Mouse (Mus musculus): ENCODE measurements around the gene Cyp27b1.
"Not testable (repeated sequence)": the region's sequence is repeated elsewhere in the genome, so short reads cannot be mapped to it uniquely, and the experiment has no call there.

The Cyp27b1 gene

GRCm38 (mm10) chr10:127069281-127070189 is 21.5 kb downstream of the Cyp27b1 start:
- DNase-seq (ENCODE audit: low read depth, low spot score): peak; percentile 84

- peak; percentile 98 for DNase-seq (ENCODE audit: low read depth, low spot score)
These were observed 22.4 kb downstream of the Cyp27b1 start, which contains the start of gene Tspan31 for GRCm38 (mm10) chr10:127070190-127071121. TSS of gene Tspan31 (minus strand) at chr10:127070264.

DNA sequence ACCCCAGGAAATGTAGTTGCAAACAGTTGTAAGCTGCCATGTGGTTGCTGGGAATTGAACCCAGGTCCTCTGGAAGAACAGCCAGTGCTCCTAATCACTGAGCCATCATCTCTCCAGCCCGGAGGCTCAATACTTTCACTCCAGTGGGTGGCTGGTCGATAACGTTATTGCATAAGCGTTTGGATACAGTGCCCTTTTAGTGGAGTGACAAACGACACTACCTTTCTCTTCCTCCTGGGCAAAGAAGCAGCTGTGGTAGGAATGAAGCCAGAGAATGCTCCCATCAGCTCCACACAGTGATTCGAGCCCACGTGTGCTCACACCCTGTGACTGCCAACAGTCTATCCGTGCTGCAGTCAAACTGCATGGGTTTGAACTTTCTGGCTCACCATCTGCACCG is 23.2 kb downstream of the Cyp27b1 start:
- DNase-seq (ENCODE audit: low read depth, low spot score): no peak

DNA sequence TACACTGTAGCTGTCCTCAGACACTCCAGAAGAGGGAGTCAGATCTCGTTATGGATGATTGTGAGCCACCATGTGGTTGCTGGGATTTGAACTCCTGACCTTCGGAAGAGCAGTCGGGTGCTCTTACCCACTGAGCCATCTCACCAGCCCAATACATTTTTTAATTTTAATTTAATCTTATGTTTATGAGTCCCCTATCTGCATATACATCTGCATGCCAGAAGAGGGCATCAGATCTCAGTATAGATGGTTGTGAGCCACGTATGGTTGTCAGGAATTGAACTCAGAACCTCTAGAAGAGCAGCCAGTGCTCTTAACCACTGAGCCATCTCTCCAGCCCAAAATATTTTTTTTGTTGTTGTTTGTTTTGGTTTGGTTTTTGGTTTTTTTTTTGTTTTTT is 24.2 kb downstream of the Cyp27b1 start:
- not testable (repeated sequence) for DNase-seq (ENCODE audit: low read depth, low spot score)

GRCm38 (mm10) chr10:127072969-127073368 is 24.9 kb downstream of the Cyp27b1 start:
- DNase-seq (ENCODE audit: low read depth, low spot score): not testable (repeated sequence)

- no peak for DNase-seq (ENCODE audit: low read depth, low spot score)
These were observed 25.9 kb downstream of the Cyp27b1 start for GRCm38 (mm10) chr10:127073981-127074380.

GRCm38 (mm10) chr10:127075080-127075479 is 27.0 kb downstream of the Cyp27b1 start, which contains the start of gene Agap2:
TSS of gene Agap2 (plus strand) at chr10:127075284.
- DNase-seq (ENCODE audit: low read depth, low spot score): no peak

DNA sequence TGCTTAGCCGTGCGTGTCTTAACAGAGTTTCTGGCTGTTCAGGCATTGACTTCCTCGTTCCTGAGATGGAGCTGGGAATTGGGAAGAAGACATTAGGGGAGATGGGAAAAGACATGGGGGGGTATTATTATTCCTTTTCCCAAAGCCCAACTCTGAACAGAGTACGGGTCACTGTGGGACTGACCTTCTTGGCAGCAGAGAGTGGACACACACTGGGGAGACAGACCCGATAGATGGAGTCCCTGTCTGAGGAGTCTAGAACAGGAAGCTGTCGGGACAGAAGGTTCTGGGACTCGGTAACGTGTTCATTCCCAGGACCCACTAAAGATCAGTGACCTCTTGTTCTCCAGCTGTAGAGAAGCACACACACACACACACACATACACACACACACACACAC is 27.6 kb downstream of the Cyp27b1 start:
- no peak for DNase-seq (ENCODE audit: low read depth, low spot score)

GRCm38 (mm10) chr10:127076082-127076481 is 28.0 kb downstream of the Cyp27b1 start:
- no peak for DNase-seq (ENCODE audit: low read depth, low spot score)

- no peak for DNase-seq (ENCODE audit: low read depth, low spot score)
These were observed 29.5 kb downstream of the Cyp27b1 start for GRCm38 (mm10) chr10:127077515-127077914.

- DNase-seq (ENCODE audit: low read depth, low spot score): no peak
These were observed 30.1 kb downstream of the Cyp27b1 start for GRCm38 (mm10) chr10:127078001-127078676.

GRCm38 (mm10) chr10:127078677-127079575 is 30.9 kb downstream of the Cyp27b1 start:
- no peak for DNase-seq (ENCODE audit: low read depth, low spot score)

DNA sequence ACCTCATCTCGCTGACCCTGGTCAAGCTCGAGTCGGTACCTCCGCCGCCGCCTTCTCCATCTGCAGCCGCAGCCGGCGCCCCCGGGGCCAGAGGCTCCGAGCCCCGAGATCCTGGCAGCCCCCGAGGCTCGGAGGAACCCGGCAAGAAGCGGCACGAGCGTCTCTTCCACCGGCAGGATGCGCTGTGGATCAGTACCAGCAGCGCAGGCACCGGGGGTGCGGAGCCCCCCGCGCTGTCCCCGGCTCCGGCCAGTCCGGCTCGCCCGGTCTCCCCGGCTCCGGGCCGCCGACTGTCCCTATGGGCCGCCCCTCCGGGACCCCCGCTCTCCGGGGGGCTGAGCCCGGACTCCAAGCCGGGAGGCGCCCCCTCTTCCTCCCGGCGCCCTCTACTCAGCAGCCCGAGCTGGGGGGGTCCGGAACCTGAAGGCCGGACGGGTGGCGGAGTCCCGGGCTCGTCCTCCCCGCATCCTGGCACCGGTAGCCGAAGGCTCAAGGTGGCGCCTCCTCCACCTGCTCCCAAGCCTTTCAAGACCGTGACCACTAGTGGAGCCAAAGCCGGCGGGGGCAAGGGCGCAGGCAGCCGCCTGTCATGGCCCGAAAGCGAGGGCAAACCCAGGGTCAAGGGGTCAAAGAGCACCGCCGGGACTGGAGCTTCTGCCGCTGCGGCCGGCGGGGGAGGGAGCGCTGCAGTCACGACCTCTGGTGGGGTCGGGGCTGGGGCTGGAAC is 31.8 kb downstream of the Cyp27b1 start:
- DNase-seq (ENCODE audit: low read depth, low spot score): no peak

DNA sequence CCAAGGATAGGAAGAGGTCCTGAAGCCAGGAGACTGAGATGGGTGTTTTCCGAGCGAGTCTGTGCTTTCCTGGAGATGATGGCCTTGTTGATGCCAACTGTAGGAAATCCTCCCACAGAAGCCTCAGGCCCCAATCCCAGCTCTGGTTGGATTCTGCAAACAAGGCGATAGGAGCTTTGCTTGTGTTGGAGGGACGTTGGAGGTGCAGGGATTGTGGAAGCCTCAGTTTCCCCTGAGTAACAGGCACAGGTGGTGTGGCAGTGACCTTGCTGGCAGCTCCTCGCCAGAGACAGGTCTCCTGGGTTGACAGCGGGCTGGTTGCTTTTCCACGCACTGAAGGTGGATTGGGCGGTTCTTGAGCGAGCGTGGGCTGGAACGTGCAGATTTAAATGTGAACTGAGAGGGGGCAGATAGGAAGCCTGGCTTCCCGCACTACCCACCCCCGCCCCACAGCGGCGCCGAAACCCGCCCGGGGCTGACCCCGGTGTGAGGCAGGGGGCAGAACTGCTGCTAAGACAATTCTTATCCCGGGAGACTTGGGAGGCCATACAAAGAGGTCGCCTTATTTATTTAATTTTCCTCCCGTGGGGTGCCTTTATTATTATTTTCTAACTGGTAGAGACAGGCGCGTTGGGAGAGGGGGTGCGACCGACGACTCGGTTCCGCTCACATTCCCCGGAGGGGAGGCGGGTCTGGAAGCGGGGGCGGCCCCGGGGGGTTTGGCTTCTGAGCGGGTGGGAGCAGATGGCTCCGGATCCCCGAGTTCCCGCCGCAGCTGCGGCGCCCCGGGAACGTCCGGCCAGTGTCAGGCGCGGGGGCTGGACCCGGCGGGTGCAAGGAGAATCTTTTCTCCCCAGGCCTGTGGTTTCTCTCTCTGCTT is 33.1 kb downstream of the Cyp27b1 start:
- no peak for DNase-seq (ENCODE audit: low read depth, low spot score)

GRCm38 (mm10) chr10:127081996-127082620 is 34.1 kb downstream of the Cyp27b1 start:
- no peak for DNase-seq (ENCODE audit: low read depth, low spot score)

GRCm38 (mm10) chr10:127083292-127083914 is 35.4 kb downstream of the Cyp27b1 start:
- DNase-seq (ENCODE audit: low read depth, low spot score): no peak

GRCm38 (mm10) chr10:127083915-127084306 is 35.9 kb downstream of the Cyp27b1 start:
- DNase-seq (ENCODE audit: low read depth, low spot score): no peak

DNA sequence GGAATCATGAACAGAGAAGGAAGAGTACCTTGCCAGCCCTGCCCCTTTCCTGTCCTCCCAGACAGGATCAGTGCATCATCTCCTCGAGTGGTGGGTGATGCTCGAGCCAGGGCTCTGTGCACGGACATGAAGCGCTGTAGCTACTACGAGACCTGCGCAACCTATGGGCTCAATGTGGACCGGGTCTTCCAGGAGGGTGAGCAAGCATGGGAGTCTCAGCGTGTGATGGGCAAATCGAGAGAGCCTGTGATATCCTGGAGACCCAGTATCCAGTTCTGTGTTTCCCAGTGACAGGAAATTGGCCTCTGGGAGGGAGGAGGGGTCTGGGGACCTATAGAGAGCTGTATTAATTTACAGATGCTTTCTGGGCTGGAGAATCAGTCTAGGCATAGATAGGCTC is 37.0 kb downstream of the Cyp27b1 start:
- DNase-seq (ENCODE audit: low read depth, low spot score): no peak

Measured in brain, embryonic 18.5 days (tissue).